8 mouse cellular contexts compared by ENCODE assay signal in the genomic region with DNA sequence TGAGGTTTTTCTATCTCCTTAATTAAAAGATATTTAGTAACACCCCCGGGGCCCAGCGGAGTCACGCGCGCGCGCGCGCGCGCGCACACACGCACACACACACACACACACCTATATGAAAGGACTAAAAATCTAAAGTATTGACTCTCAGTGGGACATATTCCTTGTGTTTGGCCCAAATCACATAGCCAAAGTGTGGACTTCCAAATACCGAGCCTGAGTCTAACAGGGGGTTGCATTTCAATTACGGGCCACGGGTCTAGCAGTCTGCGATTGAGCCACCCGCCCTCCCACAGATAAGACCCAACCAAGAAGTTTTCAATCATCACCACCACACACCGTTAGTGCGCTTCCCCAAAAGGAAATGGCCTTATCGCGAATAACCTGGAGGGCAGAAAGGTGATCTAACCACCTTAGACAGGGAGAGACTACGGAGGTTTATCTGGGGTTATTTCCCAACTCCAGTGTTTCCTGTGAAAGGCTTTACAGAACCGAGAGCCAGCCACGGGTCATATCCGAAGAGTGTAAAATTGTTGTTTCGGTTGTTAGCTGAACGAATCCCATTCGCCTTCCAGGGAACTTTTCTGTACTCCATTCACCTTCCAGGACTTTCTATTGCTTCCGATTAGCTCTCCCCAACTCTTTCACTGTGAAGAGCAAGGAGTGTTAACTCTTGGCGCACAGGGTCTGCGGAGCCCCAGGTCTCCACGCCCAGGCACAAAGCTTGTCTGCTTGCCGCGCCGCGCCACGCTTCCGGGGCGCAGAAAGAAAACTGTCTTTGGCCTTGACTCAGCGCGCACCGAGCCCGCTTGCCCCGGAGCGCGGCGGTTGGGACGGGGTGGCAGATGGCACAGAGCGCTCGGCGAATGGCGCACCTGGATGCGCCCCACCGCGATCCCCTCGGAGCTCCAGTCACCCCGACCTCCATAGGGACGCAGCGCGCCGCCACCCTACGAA. TPM values are rescaled to one million over a fixed set of nuclear protein-coding genes. Genes with fewer than 3 reads are reported as not detected.
A peak's percentile ranks its signal among the peaks of the same experiment; 100 is the strongest.
DNase-seq lines count a peak whose midpoint lies in the region; ATAC-seq lines count a peak whose summit lies in the region.

No protein-coding gene starts in this region.

- ATAC-seq in limb, embryonic 15.5 days (ENCODE audit: insufficient number of reproducible peaks, low FRiP score, low TSS enrichment, low read depth): no peak
- peak; percentile 40; the same call in 1 of the 2 replicates for ATAC-seq in midbrain, embryonic 16.5 days

- H3K4me2 ChIP-seq in limb, embryonic 15.5 days: peak overlapping the region; percentile 97
- peak overlapping the region; percentile 97 for H3K4me2 ChIP-seq in midbrain, embryonic 16.5 days (ENCODE audit: low read length)

- peaks cover 16% of the 10 kb centered on the region for H3K27me3 ChIP-seq in limb, embryonic 15.5 days
- peaks cover 27% of the 10 kb centered on the region for H3K27me3 ChIP-seq in midbrain, embryonic 16.5 days (ENCODE audit: control insufficient read depth, insufficient read depth, low read depth, low read length)

- intact Hi-C loops in heart, postnatal 10 days (cut with DNase I): loop anchor here (2.0 kb wide), 1 partner anchor 16 kb away; no protein-coding TSS in a partner anchor

- peak overlapping the region; percentile 54 for H3K9ac ChIP-seq in limb, embryonic 15.5 days
- peak overlapping the region; percentile 54; the same call in 1 of the 2 replicates for H3K9ac ChIP-seq in midbrain, embryonic 16.5 days (ENCODE audit: low read depth, low read length)

- H3K36me3 ChIP-seq in limb, embryonic 15.5 days: no peaks in the 10 kb centered on the region
- no peaks in the 10 kb centered on the region for H3K36me3 ChIP-seq in midbrain, embryonic 16.5 days (ENCODE audit: control insufficient read depth, insufficient read depth, low read length)

- DNase-seq in CD4-positive helper T cell, adult 2 months (ENCODE audit: low read depth, low spot score): peak; percentile 80
- DNase-seq in ES-CJ7 (ENCODE audit: low read depth, low spot score): peak; percentile 46
- DNase-seq in embryo, embryonic 9.5 days (ENCODE audit: extremely low spot score): peak; percentile 39
- DNase-seq in heart, postnatal 10 days: peak; percentile 62 to 64
- peak; percentile 85 for DNase-seq in thymus, postnatal 14 days
- no peak for DNase-seq in frontal cortex, postnatal 25 days (ENCODE audit: low spot score in 2 of 2)

- 6% methylated on average over 62 of the region's 63 CpGs for whole genome bisulfite sequencing in limb, embryonic 15.5 days
- 7% methylated on average over 62 of the region's 63 CpGs for WGBS in midbrain, embryonic 16.5 days

- peak overlapping the region; percentile 63 for H3K4me3 ChIP-seq in limb, embryonic 15.5 days
- peak overlapping the region; percentile 54 for H3K4me3 ChIP-seq in midbrain, embryonic 16.5 days (ENCODE audit: low read depth, low read length)

- H3K9me3 ChIP-seq in limb, embryonic 15.5 days: no peaks in the 10 kb centered on the region
- H3K9me3 ChIP-seq in midbrain, embryonic 16.5 days (replicated peaks; ENCODE audit: control insufficient read depth, low read length, poor library complexity, severe bottlenecking): no peaks in the 10 kb centered on the region

- peaks cover 15% of the 10 kb centered on the region for H3K4me1 ChIP-seq in limb, embryonic 15.5 days
- peaks cover 6% of the 10 kb centered on the region for H3K4me1 ChIP-seq in midbrain, embryonic 16.5 days (ENCODE audit: control insufficient read depth, insufficient read depth, low read length)

- H3K27ac ChIP-seq in limb, embryonic 15.5 days: peak overlapping the region; percentile 63
- H3K27ac ChIP-seq in midbrain, embryonic 16.5 days (ENCODE audit: low read length): no peak overlapping the region

RNA-seq across cellular contexts. Expression of a gene that starts 1.0 kb away (rescaled TPM):
- total RNA-seq in heart, postnatal 10 days (2021): 100 to 1,000 TPM; 235 to 249 TPM
- 179 and 204 TPM in 2 replicates for polyA plus RNA-seq in limb, embryonic 15.5 days (2015; fragmentation: Nextera tagmentation; extraction: Ambion mirVana)
- 5.0 and 8.4 TPM in 2 replicates for polyA plus RNA-seq in midbrain, embryonic 16.5 days (2015; fragmentation: Nextera tagmentation; extraction: Ambion mirVana)

Comparison
In these comparisons a context has a peak if more than half of its experiments do, and no peak if none do; other contexts are left out.
1. DNase-seq: peak in CD4-positive helper T cell, adult 2 months (single experiment), ES-CJ7 (single experiment), embryo, embryonic 9.5 days (single experiment), heart, postnatal 10 days (2 of 2) and thymus, postnatal 14 days (single experiment); none in frontal cortex, postnatal 25 days (0 of 2).
2. RNA of a gene that starts 1.0 kb away (polyA plus RNA-seq): 179 to 204 TPM in limb, embryonic 15.5 days; 5.0 to 8.4 TPM in midbrain, embryonic 16.5 days; every median in the first group is over 10 times any median in the second.